7 mouse cellular contexts compared by ENCODE assay signal in the genomic region with DNA sequence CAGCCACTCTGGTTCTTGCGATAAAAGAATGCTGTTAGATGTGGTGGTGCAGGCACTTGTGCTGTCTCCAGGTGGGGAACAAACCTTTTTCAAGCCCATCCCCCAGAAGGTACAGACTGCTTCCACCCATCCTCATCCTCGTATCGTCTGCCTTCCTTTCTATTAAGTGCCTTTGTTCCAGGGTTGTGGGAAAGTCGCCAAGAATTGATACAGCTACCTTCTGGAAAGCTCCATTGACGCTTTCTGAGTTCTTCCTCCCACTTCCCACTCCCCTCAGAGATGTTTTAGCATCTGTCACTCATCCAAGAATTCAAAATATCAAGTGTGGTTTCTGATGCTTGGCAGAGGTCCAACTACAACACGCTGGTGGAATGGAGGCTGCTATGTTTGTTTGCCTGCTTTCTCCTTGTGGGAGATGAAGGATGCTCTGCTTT. TPM values are rescaled to one million over a fixed set of nuclear protein-coding genes. Genes with fewer than 3 reads are reported as not detected.
DNase-seq lines count a peak whose midpoint lies in the region; ATAC-seq and TF ChIP-seq lines count a peak whose summit lies in the region.

No protein-coding gene starts in this region.

- no peaks in the 10 kb centered on the region for H3K9me3 ChIP-seq in liver, embryonic 11.5 days (ENCODE audit: control insufficient read depth, low read length)
- peaks cover 11% of the 10 kb centered on the region; the same call in 1 of the 2 replicates for H3K9me3 ChIP-seq in forebrain, embryonic 11.5 days (ENCODE audit: control insufficient read depth, low read length)
- no peaks in the 10 kb centered on the region for H3K9me3 ChIP-seq in hindbrain, postnatal 0 days (ENCODE audit: low read length)
- H3K9me3 ChIP-seq in neural tube, embryonic 12.5 days, result no peaks in the 10 kb centered on the region

- peaks cover 4% of the 10 kb centered on the region; the same call in 1 of the 2 replicates for H3K4me1 ChIP-seq in liver, embryonic 11.5 days (replicated peaks; ENCODE audit: control insufficient read depth, insufficient read depth, low read length)
- H3K4me1 ChIP-seq in forebrain, embryonic 11.5 days (replicated peaks; ENCODE audit: control insufficient read depth, insufficient read depth, low read length), result peaks cover 13% of the 10 kb centered on the region; the same call in 1 of the 2 replicates
- 0 out of 2 replicates have a peak, but pooled peaks cover 12% of the 10 kb centered on the region for H3K4me1 ChIP-seq in hindbrain, postnatal 0 days (ENCODE audit: insufficient read depth, low read length)
- peaks cover 58% of the 10 kb centered on the region for H3K4me1 ChIP-seq in neural tube, embryonic 12.5 days

- no peak overlapping the region for H3K27ac ChIP-seq in liver, embryonic 11.5 days (ENCODE audit: low read depth, low read length)
- no peak overlapping the region for H3K27ac ChIP-seq in forebrain, embryonic 11.5 days (ENCODE audit: low read depth, low read length)
- peak overlapping the region; percentile 70 for H3K27ac ChIP-seq in hindbrain, postnatal 0 days
- H3K27ac ChIP-seq in neural tube, embryonic 12.5 days, result no peak overlapping the region

- peaks cover 4% of the 10 kb centered on the region; the same call in 1 of the 2 replicates for H3K36me3 ChIP-seq in liver, embryonic 11.5 days (ENCODE audit: control insufficient read depth, insufficient read depth, low read length)
- peaks cover 34% of the 10 kb centered on the region for H3K36me3 ChIP-seq in forebrain, embryonic 11.5 days (ENCODE audit: control insufficient read depth, insufficient read depth, low read length)
- no peaks in the 10 kb centered on the region; the same call in 1 of the 2 replicates for H3K36me3 ChIP-seq in hindbrain, postnatal 0 days (ENCODE audit: insufficient read depth, low read length)
- H3K36me3 ChIP-seq in neural tube, embryonic 12.5 days, result peaks cover 48% of the 10 kb centered on the region

- WGBS in liver, embryonic 11.5 days, result 51% methylated on average over 6 of the region's 6 CpGs
- WGBS in forebrain, embryonic 11.5 days, result 44% methylated on average over 6 of the region's 6 CpGs
- 5% methylated on average over 6 of the region's 6 CpGs for WGBS in hindbrain, postnatal 0 days
- 41% methylated on average over 6 of the region's 6 CpGs for WGBS in neural tube, embryonic 12.5 days

- peak overlapping the region; percentile 45 for H3K4me2 ChIP-seq in liver, embryonic 11.5 days
- H3K4me2 ChIP-seq in forebrain, embryonic 11.5 days (ENCODE audit: low read depth, low read length, severe bottlenecking), result peak overlapping the region; percentile 48
- peak overlapping the region; percentile 93 for H3K4me2 ChIP-seq in hindbrain, postnatal 0 days (ENCODE audit: low read depth, low read length)
- peak overlapping the region; percentile 94 for H3K4me2 ChIP-seq in neural tube, embryonic 12.5 days (replicated peaks)

- H3K9ac ChIP-seq in liver, embryonic 11.5 days (ENCODE audit: low read depth, low read length), result no peak overlapping the region
- peak overlapping the region; percentile 35; the same call in 1 of the 2 replicates for H3K9ac ChIP-seq in forebrain, embryonic 11.5 days (ENCODE audit: low read length)
- H3K9ac ChIP-seq in hindbrain, postnatal 0 days (replicated peaks; ENCODE audit: low read length), result peak overlapping the region; percentile 33
- peak overlapping the region; percentile 27 for H3K9ac ChIP-seq in neural tube, embryonic 12.5 days

- TF ChIP-seq CTCF in hindbrain, postnatal 0 days (IDR thresholded peaks at IDR 0.05; ENCODE audit: low read depth), result no peak

- no peak for DNase-seq in liver, embryonic 11.5 days (ENCODE audit: low spot score)
- DNase-seq in liver, result no peak
- DNase-seq in forebrain, embryonic 11.5 days (ENCODE audit: low spot score), result no peak
- DNase-seq in hindbrain, postnatal 0 days (ENCODE audit: low spot score), result peak; percentile 59
- DNase-seq in spleen, adult 18-20 months, result no peak
- DNase-seq in gastrocnemius, postnatal 10 days, result no peak

- no peak for ATAC-seq in liver, embryonic 11.5 days (replicated peaks; ENCODE audit: low FRiP score)
- no peak; the same call in 1 of the 2 replicates for ATAC-seq in forebrain, embryonic 11.5 days (replicated peaks; ENCODE audit: low FRiP score)
- peak; percentile 25; the same call in 1 of the 2 replicates for ATAC-seq in hindbrain, postnatal 0 days
- no peak for ATAC-seq in neural tube, embryonic 12.5 days (ENCODE audit: low FRiP score, low read depth)

- H3K4me3 ChIP-seq in liver, embryonic 11.5 days (ENCODE audit: low read depth, low read length), result peak overlapping the region; percentile 13
- H3K4me3 ChIP-seq in forebrain, embryonic 11.5 days (ENCODE audit: low read depth, low read length), result peak overlapping the region; percentile 28
- peak overlapping the region; percentile 39 for H3K4me3 ChIP-seq in hindbrain, postnatal 0 days (ENCODE audit: low read length)
- H3K4me3 ChIP-seq in neural tube, embryonic 12.5 days, result peak overlapping the region; percentile 39

- H3K27me3 ChIP-seq in liver, embryonic 11.5 days (replicated peaks; ENCODE audit: control insufficient read depth, insufficient read depth, low read length), result peaks cover 10% of the 10 kb centered on the region
- no peaks in the 10 kb centered on the region for H3K27me3 ChIP-seq in forebrain, embryonic 11.5 days (ENCODE audit: control insufficient read depth, insufficient read depth, low read length)
- H3K27me3 ChIP-seq in hindbrain, postnatal 0 days (ENCODE audit: insufficient read depth, low read length), result no peaks in the 10 kb centered on the region
- H3K27me3 ChIP-seq in neural tube, embryonic 12.5 days (replicated peaks), result no peaks in the 10 kb centered on the region

RNA-seq across cellular contexts. Expression of a gene that starts 6.1 kb away (rescaled TPM):
- 3.4 and 4.0 TPM in 2 replicates for polyA plus RNA-seq in liver, embryonic 11.5 days (2014; fragmentation: Nextera tagmentation; extraction: Ambion mirVana)
- 14.0 and 15.2 TPM in 2 replicates for polyA plus RNA-seq in forebrain, embryonic 11.5 days (2014; fragmentation: Nextera tagmentation; extraction: Ambion mirVana)
- total RNA-seq in hindbrain, postnatal 0 days (2014; rRNA removed), result 66.0 and 75.0 TPM in 2 replicates
- 4.1 and 4.2 TPM in 2 replicates for polyA plus RNA-seq in hindbrain, postnatal 0 days (2015; fragmentation: Nextera tagmentation; extraction: Ambion mirVana)
- polyA plus RNA-seq in neural tube, embryonic 12.5 days (2016; fragmentation: Nextera tagmentation; extraction: Ambion mirVana), result 12.1 and 13.0 TPM in 2 replicates
- total RNA-seq in gastrocnemius, postnatal 10 days (2021), result 10 to 100 TPM; 17.2 to 23.6 TPM
